Mouse (Mus musculus) lung, adult 18-20 months (tissue): ENCODE measurements at regions not wholly inside any gene's neighbourhood (a gene's known extent, or its start where the extent isn't known, plus 50 kb on each side); places are given as distances from the start of the nearest gene placed in this dataset.

ENCODE experiments used
- DNase-seq, 2 experiments: peaks; one replicate each; pipeline ENCODE4 v3.0.0; 2022; ENCODE audit warnings: mixed read lengths in 2 of 2

DNA sequence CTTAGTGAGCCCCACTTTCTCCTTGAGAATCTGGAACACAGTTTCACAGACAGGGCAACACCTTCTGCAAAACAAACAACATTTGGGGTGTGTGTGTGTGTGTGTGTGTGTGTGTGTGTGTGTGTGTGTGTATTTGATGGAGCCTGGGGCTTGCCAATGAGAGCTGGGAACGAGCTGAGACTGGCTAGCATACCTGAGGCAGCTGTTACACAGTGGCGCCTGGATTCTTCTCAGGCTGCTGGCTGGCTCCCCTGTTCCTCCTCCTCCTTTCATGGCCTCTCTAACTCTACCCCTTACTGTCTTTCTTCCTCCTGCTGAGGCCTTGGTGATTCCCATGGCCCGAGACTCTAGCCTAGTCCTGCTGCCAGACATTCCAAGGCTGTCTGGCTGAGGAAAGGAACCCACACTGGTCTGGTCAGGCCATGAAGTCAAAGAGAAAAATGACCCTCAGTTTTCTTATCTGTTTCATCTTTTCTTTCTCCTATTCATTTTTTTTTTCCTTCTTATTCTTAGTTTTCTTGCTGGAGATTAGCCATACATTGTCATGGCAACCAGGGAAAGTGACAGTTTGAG lies 79.6 kb upstream of the Sem1 start:
- DNase-seq: no peak

DNA sequence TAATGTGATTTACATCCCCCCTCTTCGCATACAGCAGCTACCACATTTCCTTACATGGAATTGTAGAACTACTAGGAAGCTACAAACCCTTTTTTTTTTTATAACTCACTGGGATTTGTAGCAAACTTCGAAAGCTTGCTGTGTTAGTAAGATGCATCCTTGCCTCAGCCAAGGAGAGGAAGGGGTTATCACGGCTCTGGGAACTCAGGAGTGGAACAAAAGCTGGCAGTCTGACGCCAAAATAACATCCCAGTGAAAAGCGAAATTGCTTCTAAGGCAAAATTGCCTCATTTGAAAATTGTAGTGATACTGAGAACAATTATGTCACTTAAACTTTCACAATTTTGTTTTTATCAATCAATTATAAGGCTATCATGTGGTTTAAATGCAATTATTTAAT lies 81.6 kb upstream of the Sem1 start:
- no peak for DNase-seq

DNA sequence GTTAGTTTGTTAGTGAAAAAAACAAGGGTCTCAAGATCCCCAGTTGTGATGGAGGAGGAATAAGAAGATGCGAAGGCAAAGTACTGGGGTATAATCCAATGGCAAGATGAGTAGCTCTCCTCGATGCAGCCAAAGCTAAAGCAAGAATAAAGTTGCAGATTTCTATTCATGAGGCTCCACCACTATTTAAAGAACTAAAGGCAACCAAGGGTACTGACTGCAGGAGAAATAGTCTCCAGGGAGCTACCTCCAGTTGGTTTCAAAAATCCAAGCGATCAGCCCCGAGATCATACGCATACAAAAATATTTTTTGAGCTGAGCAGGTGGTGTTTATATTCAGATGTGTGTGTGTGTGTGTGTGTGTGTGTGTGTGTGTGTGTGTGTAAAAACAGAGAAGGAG lies 88.3 kb upstream of the Sem1 start:
- no peak for DNase-seq

DNA sequence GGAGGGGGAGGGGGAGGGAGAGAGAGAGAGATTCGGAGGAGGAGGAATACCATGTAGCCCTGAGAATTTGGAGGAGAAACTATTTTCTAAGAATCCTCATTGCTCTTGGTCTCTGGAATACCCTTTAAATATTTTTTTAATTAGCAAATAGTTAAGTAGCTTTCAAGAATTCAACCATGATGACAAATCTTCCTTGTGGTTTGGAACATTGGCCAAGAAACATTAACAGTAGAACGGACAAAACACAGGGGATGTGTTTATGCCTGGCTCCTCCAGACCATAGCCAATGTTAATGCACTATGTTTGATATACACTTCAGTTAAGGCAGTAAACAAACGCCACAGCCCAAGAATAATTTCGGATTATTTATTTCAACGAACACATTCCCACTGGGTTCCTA lies 110.8 kb upstream of the Sem1 start:
- no peak for DNase-seq

DNA sequence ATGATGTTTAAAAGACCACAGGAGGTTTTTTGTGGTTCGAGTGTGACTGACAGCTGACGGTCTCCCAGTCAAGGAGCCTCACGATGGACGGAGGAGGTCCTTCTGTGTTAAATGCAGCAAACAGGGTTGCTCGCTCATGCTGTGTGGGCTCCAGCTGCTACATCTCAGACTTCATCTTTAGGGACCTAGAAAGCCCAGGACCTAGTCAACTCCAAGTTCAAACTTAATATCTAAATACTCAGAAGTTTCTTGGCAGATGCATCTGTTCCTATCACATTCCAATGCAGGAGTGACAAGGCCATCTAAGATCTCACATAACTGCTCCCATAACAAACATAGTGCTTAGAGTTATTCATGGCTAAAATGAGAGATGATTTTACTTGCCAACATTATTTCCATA lies 111.7 kb upstream of the Sem1 start:
- DNase-seq: no peak

DNA sequence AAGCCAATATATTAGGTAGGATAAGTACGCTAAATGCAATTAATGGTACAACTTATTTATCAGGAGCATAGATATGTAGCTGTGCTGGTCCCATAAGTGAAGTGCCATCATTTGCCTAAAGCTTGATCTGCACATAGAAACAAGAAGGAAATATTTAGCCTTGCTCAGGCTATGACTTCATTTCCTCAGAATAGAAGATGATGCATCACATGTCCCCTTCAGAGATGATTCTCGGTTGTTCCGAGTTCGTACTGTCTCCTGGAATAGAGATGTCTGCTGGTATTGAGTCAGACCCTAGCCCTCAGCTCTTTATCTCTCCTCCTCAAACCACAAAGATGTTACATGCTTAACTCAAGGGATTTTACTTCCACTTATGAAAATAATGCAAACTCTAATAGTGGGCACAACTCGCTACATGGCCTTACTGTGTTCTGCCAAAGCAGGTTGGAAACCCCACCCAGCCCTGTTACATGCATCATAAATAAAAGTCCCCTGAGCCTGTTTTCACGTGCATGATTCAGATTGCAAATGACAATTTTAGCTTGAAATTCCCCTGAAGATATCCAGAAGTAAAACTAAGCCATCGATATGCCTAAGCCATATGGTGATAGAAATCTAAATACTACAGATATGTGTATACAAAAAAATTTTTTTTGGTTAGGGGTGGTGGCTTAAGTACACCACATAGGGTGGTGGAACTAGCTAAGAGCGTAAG lies 113.8 kb upstream of the Sem1 start:
- no peak for DNase-seq

DNA sequence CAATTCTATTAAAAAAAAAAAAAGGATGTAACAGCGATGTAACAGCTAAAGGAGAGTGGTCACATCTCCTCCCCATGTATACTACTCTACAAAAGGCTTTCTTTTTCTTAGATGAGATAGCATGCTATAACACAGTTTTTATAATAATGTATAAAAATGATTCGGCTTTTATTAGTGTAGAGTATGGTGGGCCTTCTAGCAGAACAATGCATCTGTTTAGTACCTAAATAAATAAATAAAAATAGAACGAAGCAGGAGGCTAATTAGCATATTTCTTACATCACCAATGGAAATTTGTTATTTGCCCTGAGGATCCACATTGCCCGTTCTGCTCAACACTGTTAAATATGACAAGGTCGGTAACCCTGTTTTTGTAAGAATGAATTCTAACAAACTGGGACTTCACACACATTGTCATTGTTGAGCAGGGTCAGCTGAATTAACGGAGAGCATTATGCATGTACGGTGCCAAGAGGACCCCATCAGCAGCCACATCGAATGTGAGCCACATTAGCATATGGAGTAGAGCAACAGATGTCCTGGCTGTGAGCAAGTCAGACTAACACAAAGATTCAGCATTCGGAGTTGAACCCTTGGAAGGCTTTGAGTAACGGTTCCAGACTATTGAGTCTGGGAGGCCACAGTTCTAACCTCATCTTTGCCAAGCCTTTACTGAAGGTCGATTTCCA lies 117.4 kb upstream of the Sem1 start:
- no peak for DNase-seq

DNA sequence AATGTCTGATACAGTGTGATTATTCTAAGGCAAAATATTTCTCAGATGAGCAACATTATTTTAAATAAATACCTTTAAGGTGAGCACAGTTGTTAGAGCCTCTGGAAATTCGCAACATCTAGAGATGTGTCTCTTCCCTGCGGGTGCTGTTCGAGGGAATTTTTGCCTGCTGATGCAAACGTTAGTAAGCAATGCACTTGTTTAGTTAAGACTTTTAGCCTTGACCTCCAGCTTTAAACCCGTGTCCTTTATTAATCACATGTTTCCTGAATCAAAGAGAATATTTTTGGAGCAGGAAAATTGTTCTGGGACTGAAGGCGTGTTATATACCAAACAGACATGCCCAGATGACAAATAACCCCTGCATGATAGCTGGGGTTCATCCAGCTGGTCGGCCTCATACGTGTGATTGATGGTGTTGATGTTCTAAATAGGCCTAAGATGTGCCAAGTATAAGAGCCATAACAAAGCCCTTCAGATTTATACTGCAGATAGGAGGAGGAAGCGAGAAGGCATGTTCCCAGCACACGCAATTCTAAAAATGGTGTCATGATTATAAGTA lies 119.0 kb upstream of the Sem1 start:
- DNase-seq: peak in 1 of 2 experiments; percentile 2

DNA sequence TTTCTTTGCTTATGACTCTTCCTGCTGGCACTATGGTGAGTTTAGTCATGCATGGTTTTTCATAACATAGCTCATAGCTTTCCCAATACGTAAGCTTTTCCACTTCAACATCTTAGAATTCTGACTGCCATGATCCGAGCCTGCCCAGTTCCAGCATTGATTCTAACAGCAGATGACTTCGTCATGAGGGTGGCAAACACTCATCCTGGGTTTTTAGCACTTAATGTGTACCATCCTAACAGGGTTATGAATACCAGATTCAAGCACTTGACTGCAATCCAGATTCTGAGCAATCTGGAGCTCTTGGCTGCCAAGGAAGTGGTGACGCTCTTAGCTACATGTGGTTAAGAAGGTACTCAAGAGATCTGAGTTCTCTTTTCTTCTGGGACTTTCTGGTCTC lies 128.3 kb upstream of the Sem1 start:
- DNase-seq: peak in 1 of 2 experiments; percentile 1

DNA sequence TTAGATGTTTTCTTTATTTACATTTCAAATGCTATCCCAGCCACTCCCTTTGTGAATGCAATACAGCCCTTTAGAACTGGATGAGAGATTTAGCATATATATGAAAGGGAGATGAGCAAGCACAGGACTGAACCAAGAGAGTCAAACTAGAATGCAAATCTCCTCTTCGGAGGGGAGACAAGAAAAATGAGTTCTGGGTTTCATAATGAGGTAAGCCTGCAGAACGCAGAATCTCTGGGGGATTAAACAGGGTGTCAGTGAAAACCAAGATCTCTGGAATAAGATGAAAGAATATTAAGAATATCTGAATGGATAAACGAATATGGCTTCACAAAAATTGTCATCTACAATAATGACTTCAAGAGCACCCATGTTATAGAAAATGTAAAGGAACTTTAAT lies 130.6 kb upstream of the Sem1 start:
- DNase-seq: no peak

DNA sequence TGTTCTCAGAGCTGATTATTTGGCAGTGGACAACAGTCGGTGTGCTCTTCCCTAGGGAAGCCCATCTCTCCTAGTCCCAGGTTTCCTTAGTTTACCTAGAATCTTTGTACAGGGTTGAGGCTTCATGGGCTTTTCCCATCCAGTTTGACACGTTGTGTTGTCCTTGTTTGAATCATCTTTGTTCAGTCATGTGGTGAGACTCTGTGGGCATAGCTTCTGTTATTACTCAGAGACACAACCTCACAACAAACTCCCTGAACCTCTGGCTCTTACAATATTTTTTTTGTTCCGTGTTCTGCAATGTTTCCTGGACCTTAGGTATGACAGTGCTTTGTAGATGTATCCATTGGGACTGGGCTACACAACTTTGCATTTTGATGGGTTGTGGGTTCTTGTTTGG lies 132.9 kb upstream of the Dlx6 start:
- DNase-seq: no peak

DNA sequence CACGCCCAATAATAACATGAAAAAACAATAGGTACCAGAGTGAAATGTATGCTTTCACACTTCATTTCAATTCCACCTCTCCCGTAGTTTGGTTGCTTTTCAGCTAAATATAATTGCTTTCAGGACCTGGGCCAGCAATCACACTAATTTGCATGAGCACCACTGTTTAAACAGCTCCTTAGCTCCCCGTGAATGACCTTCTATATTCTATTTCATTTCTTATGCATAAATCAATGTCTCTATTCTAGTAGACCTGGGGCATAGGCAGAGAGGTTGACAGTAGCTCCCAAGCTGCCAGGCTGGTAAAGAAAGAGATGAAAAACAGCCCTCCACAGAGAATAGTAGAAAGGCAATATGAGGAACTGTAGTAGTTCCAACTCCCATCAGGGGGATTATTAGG lies 117.7 kb upstream of the Dlx6 start:
- DNase-seq: no peak

DNA sequence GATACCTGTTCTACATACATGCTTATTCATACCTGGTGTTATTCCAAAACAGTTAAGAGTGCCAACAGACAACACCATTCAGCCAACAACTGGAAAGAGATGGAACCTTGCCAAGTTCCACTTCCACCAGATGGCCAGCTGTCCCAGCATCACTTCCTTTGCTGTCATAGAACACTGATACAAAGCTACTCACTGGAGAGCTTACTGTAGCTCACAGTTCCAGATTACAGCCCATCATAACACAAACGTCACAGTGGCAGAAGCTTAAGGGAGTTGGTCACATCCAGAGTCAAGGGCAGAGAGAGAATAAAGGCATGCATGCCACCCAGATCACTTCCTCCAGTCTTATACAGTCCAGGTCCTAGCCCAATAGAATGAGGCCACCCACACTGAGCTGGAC lies 84.0 kb upstream of the Dlx6 start:
- no peak for DNase-seq

DNA sequence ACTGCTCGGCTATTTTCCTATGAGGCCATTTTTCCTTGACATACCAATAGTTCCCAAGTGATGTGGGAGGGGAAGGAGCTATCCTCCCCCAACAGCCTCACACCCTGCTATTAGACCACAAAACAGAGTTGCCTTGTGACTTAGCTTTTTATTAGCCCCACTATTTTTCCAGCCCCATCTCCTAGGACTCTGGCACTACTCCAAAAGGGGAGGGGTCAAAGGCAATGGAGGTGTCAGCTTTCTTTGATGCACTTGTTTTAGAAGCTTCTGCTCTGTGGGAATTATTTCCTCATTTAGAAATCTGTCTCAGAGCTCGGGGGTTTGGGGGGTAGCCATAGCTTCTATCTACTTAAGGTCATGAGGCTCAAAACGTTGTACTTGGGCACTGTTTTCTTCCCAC lies 81.6 kb upstream of the Dlx6 start:
- DNase-seq: no peak

DNA sequence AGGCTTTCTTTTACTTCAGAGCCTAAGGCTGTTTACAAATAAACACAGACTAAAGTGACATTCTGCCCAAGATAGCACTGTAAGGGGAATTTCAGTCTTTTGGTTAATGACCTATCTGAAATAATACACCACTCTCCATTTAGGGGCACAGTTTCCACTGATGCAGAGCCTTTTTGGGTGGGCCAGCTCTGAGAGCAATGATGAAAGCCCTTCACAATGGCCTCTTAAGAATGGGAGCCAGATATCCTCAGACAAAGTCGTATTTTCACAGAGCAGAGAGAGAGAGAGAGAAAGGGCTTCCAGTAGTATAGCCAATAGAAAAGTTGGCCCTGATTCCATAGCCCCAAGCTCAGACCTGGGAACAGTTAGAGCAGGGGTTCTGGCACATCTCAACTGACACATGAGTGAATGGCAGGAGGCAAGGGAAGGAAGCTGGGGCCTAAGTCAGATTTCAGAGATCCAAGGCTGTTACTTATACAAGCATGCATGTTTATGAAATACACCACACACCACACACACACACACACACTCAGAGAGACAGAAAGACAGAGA lies 77.1 kb upstream of the Dlx6 start:
- DNase-seq: no peak

DNA sequence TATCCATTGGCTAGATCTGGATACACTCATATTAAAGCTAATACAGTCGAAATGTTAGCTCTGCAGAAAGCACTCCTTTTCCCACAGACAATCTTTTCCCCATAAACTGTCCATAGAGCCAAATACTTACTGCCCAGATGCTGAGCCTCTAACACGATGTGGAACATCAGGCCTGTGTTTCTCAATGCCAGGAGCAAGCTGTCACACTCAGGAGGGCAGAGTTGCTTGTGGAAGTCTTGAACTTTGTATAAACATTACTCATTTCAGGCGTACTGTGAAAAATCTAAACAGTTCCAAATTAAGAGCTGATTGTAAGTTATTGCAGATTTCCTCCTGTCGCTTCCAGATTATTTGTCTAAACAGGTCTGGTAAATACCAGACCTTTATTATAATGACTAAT lies 75.6 kb upstream of the Dlx6 start:
- no peak for DNase-seq

DNA sequence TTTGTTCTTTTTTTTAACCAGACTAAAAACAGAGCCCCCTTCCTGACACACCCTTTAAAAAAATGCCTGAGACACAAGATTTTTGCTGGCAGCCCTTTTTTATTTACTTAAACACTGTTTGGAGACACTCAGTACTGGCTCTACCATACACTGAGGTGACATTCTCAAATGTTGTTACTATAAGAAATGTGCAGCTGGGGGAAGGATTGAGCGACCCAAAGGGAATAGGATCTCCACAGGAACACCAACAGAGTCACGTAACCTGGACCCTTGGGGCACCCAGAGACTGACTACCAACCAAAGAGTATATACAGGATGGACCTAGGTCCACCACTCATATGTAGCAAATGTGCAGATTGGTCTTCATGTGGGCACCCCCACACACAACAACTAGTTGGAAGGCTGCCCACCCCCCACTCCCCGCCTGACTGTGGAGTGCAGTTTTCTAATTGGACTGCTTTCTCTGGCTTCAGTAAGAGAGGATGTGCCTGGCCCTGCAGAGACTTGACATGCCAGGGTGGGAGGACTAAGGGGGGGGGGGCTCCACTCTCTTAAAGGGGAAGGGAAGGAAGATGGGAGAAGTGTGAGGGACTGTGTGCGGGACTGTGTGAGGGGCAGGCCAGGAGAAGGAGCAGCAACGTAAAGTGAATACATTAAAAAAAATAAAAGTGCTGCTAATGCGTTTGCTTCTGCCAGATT lies 68.7 kb upstream of the Dlx6 start:
- no peak for DNase-seq

DNA sequence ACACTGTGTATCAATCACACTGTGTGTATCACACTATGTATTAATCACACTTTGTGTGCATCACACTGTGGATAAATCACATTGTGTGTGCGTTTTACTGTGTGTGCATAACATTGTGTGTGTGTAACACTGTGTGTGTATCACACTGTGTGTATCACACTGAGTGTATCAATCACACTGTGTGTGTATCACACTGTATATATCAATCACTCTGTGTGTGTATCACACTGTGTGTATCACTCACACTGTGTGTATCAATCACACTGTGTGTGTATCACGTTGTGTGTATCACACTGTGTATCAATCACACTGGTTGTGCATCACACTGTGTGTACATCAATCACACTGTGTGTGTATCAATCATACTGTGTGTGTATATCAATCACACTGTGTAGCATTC lies 62.8 kb upstream of the Dlx6 start:
- no peak for DNase-seq

DNA sequence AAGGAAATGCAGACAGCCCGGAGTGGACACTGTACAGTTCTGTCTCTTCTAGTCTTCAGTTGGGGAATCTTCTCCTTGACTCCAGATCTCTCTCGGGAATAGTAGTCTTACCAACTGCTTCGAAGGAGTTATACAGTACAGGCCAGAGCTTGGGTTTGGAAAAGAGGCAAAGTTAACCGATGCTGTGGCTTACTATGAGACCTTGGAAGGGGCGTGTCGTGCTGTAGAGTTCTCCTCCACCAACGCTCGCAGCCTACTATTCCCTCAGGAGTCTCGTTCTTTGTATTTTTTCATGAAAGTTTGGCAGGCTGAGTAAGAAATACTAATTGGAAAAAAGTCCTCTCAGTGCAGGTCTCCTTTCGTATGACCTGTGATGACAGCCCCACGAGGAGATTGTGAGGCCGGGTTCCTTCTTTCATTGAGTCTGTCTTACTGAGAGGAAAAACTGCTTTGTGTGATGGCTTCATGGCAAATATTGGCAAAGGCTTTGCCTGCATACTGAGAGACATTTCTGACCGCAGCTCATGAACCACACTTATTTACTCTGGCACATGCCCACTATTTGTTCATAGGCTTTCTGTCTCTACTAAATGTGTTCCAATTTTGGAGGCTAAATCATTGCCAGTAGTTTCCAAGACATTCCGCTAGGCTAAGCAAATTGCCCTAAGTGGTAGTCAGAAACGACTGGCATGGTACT lies 61.4 kb upstream of the Dlx6 start:
- DNase-seq: peak in 1 of 2 experiments; percentile 9
